Mouse (Mus musculus): ENCODE measurements around the gene Ndufab1. TPM values are rescaled to one million over a fixed set of nuclear protein-coding genes. Genes with fewer than 3 reads are reported as not detected.
"Not testable (repeated sequence)": the region's sequence is repeated elsewhere in the genome, so short reads cannot be mapped to it uniquely, and the experiment has no call there.

Ndufab1 gene
- polyA plus RNA-seq, 1 experiment = 96.8 TPM

DNA sequence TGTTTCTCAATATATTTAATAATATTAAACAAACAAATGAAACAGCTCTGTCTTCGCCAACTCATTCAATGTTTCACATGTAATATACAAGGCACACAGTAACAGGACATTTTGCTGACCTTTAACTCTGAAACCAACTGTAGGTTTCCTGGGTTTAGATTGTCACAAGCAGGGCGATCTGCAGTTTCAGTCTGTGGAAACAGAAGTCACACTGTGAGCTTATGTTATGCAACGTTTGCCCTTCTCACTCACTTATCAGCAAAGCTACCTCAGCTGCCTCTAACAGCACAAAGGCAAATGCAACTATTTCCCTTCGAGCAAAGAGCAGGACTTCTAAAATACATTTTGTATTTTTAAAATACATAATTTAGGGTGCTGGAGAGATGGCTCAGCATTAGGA is 21.8 kb upstream of the Ndufab1 start:
- TF ChIP-seq CTCF (IDR thresholded peaks at IDR 0.05; ENCODE audit: low read depth, low read length) (no peak), POLR2A (IDR thresholded peaks at IDR 0.05; ENCODE audit: borderline replicate concordance, low read depth, low read length) (no peak)
- Histone ChIP-seq H3K4me3 (ENCODE audit: insufficient read depth, low read length) (no peak overlapping the region), H3K27ac (ENCODE audit: insufficient read depth, low read depth, low read length) (no peak overlapping the region), H3K4me1 (ENCODE audit: control insufficient read depth, insufficient read depth, low read length) (no peaks in the 10 kb centered on the region)

DNA sequence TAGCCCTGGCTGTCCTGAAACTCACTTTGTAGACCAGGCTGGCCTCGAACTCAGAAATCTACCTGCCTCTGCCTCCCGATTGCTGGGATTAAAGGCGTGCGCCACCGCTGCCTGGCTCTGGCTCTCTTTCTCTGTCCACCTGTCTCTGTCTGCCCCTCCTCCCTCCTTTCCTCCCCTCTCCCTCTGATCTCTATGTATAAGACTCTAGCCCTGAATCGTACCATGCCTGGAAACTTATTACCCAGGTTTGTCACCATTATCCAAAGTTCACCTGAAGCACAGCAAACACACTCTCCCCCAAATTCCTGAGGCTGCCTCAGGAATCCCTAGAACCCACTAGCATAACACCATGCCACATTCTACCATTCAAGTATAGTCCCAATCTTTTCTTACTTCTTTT is 6.5 kb upstream of the Ndufab1 start:
- Histone ChIP-seq H3K4me3 (ENCODE audit: insufficient read depth, low read length) (no peak overlapping the region), H3K4me1 (ENCODE audit: control insufficient read depth, insufficient read depth, low read length) (no peaks in the 10 kb centered on the region), H3K27ac (ENCODE audit: insufficient read depth, low read depth, low read length) (no peak overlapping the region)
- TF ChIP-seq POLR2A (IDR thresholded peaks at IDR 0.05; ENCODE audit: borderline replicate concordance, low read depth, low read length) (no peak), CTCF (IDR thresholded peaks at IDR 0.05; ENCODE audit: low read depth, low read length) (no peak)

DNA sequence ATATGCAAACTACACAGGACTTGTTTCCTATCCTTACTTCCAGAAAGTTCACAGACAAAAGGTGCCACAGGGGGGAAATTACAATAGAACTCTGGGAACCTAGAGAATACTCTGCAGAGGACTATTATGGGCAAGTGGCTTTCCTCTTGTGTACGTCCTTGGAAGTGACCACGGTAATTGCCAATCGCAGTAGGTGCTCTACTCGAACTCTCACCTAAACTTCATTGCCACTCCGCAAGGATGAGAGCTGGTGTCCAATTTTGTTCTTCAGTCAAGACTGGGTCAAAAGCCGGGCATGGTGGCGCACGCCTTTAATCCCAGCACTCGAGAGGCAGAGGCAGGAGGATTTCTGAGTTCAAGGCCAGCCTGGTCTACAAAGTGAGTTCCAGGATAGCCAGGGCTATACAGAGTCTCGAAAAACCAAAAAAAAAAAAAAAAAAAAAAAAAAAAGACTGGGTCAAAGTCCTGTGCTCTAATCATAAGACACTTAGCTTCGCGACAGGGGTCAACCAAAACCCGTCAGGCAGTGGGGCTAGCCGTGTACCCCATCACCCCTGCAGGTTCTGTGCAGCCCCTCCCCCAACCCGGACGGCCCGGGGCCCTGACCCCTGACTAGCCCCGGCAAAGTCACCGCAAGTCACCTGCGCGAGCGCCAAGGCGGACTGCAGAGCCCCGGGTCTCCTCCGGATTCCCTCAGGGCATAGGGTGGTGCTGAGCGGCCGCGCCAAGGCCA is 506 bp downstream of the Ndufab1 start:
- Histone ChIP-seq H3K27ac (ENCODE audit: insufficient read depth, low read depth, low read length) (peak overlapping the region; percentile 37), H3K4me3 (ENCODE audit: insufficient read depth, low read length) (peak overlapping the region; percentile 70)
- H3K4me1 ChIP-seq (ENCODE audit: control insufficient read depth, insufficient read depth, low read length) = not testable (repeated sequence)

DNA sequence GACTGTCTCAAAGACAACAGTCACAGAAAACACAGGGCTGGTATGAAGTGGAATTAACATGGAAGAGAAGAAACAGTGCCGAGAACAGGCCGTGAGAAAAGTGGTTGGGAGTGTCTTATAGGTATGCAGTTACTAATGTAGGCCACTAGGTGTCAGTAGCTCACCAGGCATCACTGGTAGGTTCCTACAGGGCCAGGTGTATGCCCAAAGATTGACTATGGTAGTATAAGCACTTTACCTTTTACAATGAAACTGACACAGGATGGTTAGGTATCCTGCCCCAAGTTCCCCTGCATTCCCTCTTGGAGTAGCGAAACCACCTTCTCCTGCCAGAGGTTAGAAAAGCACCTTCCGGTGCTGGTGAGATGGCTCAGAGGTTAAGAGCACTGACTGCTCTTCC is 2.5 kb downstream of the Ndufab1 start:
- Histone ChIP-seq H3K27ac (ENCODE audit: insufficient read depth, low read depth, low read length) (no peak overlapping the region), H3K4me3 (ENCODE audit: insufficient read depth, low read length) (no peak overlapping the region), H3K4me1 (ENCODE audit: control insufficient read depth, insufficient read depth, low read length) (peaks cover 6% of the 10 kb centered on the region; the same call in 1 of the 2 replicates)
- TF ChIP-seq POLR2A (IDR thresholded peaks at IDR 0.05; ENCODE audit: borderline replicate concordance, low read depth, low read length) (no peak), CTCF (IDR thresholded peaks at IDR 0.05; ENCODE audit: low read depth, low read length) (0 out of 2 replicates have a peak, but pooled peaks have one; percentile 20)

DNA sequence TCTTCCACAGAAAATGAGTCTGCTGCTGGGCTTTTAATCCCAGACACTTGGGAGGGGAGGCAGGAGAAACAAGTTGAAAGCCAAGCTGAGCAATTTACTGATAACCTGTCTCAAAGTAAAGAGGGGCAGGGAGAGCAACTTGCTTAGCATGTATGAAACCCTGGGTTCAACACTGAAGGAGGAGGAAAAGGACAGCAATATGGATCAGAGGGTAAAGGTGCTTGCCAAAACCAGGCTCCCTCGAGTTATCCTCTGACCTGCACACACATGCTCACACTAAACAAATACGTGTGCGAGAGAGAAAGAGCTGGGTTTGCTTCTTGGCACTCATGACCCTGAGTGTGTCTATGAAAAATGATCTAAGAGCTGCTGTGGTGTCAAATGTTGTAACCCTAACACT is 3.7 kb downstream of the Ndufab1 start:
- Histone ChIP-seq H3K4me1 (ENCODE audit: control insufficient read depth, insufficient read depth, low read length) (peaks cover 6% of the 10 kb centered on the region; the same call in 1 of the 2 replicates), H3K27ac (ENCODE audit: insufficient read depth, low read depth, low read length) (no peak overlapping the region), H3K4me3 (ENCODE audit: insufficient read depth, low read length) (no peak overlapping the region)
- TF ChIP-seq CTCF (IDR thresholded peaks at IDR 0.05; ENCODE audit: low read depth, low read length) (no peak), POLR2A (IDR thresholded peaks at IDR 0.05; ENCODE audit: borderline replicate concordance, low read depth, low read length) (no peak)

DNA sequence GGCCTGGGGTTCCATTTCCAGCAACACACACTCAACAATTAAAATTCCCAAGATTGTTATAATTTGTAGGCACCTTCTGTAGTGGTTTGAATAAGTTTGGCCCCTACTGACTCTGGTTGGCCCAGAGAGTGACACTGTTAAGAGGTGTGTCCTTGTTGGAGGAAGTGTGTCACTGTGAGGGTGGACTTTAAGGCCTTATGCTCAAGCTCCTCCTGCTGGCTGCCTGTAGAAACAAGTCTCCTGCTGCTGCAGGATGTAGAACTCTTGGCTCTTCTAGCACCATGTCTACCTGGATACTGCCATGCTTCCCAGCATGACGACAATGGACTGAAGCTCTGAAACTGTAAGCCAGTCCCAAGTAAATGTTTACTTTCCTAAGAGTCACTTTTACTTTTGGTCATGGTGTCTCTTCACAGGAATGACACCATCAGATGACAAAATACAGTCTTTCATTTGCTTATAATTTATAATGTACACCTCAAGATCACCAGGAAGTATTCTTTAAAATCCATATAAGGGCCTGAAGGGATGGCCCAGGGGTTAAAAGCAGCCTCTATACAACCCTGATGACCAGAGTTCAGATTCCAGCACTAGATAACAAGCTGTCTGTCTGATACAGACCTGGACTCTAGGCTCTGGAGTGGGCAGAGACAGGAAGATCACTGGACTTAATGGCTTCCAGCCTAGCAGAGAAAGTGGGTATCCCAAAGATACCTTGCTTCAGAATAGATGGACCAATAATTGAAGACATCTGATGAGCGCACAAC is 6.9 kb downstream of the Ndufab1 start:
- 0 out of 2 replicates have a peak, but pooled peaks have one; percentile 10 for TF ChIP-seq CTCF (IDR thresholded peaks at IDR 0.05; ENCODE audit: low read depth, low read length)
- TF ChIP-seq POLR2A (IDR thresholded peaks at IDR 0.05; ENCODE audit: borderline replicate concordance, low read depth, low read length) = no peak
- peaks cover under 1% of the 10 kb centered on the region; the same call in 1 of the 2 replicates for H3K4me1 ChIP-seq (ENCODE audit: control insufficient read depth, insufficient read depth, low read length)
- H3K27ac ChIP-seq (ENCODE audit: insufficient read depth, low read depth, low read length) = no peak overlapping the region
- no peak overlapping the region for H3K4me3 ChIP-seq (ENCODE audit: insufficient read depth, low read length)

DNA sequence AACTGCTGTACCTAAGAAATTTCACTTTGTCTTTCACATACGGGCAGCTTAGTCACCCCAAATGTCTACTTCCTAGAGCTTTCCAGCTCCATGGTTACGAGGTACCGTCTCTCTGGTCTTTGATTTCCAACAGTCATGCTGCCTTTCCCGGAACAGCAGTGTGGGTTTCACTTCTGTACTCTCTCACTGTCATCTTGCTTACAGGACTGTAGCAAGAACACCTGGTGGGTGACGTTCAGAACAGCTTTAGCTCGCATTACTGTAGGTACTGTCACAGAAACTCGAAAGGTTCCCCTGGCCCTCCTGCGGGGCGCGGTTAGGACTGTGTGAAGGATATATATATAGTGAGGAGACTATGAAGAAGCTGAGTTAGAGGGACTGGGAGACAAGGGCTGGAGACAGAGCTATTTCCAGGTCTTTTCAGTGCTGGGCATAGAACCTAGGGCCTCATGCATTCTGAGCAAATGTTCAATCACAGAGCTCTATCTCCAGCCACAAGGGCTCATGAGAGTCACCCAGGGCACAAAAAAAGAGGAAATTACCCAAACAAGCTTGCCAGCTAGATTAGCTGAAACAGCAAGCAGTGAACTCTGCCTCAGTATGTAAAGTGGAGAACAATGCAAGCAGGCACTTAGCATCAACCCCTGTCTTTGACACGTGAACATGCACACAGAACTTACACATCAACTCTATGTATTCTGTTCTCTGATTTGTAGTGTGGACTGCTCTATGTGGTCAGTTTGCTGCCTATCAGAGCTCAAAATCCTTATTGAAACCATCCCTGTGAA is 14.3 kb downstream of the Ndufab1 start:
- TF ChIP-seq POLR2A (IDR thresholded peaks at IDR 0.05; ENCODE audit: borderline replicate concordance, low read depth, low read length) (no peak), CTCF (IDR thresholded peaks at IDR 0.05; ENCODE audit: low read depth, low read length) (no peak)
- H3K4me3 ChIP-seq (ENCODE audit: insufficient read depth, low read length) = no peak overlapping the region
- peak overlapping the region; percentile 54 for H3K27ac ChIP-seq (ENCODE audit: insufficient read depth, low read depth, low read length)
- H3K4me1 ChIP-seq (ENCODE audit: control insufficient read depth, insufficient read depth, low read length) = peaks cover 19% of the 10 kb centered on the region

DNA sequence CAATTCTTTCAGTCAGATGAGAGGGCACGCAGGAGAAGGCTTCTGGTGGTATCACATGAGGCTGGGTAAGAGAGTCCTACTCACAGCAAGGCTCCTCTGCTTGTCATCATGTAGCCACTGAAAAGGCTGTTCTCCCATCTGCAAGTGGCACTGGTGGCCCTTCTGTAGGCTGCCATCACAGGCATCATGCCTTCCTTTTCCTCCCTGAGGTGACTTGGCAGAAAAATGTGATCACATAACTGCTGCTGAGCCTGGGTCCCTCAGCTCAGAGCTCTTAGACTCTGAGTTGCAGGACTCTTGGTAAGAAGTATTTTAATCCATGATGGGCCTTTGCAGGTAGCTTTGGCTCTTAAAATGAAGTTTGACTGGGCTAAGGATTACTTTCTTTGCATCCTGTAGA is 20.6 kb downstream of the Ndufab1 start:
- H3K27ac ChIP-seq (ENCODE audit: insufficient read depth, low read depth, low read length) = no peak overlapping the region
- TF ChIP-seq POLR2A (IDR thresholded peaks at IDR 0.05; ENCODE audit: borderline replicate concordance, low read depth, low read length) (no peak), CTCF (IDR thresholded peaks at IDR 0.05; ENCODE audit: low read depth, low read length) (no peak)
- H3K4me3 ChIP-seq (ENCODE audit: insufficient read depth, low read length) = no peak overlapping the region
- peaks cover 2% of the 10 kb centered on the region; the same call in 1 of the 2 replicates for H3K4me1 ChIP-seq (ENCODE audit: control insufficient read depth, insufficient read depth, low read length)

DNA sequence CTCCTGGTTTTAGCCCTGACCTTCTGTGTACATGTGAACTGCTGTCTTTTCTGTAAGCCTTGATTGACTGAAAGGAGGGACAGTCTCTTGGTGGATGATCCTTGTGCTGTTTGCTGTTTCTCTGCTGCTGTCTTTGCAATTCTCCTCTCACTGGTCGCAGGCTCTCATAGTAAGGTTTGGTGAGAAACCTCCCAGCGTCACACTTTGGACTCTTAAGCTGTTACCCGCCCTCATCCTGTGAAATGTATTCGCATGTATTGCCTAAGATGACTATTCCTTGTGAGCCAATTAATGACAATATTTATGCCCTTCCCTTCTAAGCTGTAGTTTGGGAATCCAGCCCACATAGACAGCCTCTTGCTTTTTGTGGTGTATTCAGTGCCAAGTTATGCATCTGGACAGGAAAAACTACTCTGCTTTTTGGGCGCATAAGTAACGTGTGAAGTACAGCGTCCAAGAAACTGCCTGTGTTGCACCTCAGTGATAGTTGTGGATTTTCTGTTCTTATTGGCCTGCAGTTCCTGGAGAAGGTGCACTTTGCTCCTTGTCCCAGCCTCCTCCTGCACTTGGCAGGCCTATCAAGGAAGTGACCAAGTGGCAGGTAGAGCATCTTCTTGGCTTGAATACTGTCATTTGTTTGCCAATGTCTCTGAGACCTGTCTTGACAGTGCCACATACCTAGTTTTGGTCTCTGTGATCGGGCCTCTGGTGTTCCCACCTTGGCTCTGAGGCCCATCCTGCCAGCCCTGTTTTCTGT is 21.7 kb downstream of the Ndufab1 start:
- no peak for TF ChIP-seq CTCF (IDR thresholded peaks at IDR 0.05; ENCODE audit: low read depth, low read length)
- no peak for TF ChIP-seq POLR2A (IDR thresholded peaks at IDR 0.05; ENCODE audit: borderline replicate concordance, low read depth, low read length)
- Histone ChIP-seq H3K4me1 (ENCODE audit: control insufficient read depth, insufficient read depth, low read length) (peaks cover 2% of the 10 kb centered on the region; the same call in 1 of the 2 replicates), H3K4me3 (ENCODE audit: insufficient read depth, low read length) (no peak overlapping the region), H3K27ac (ENCODE audit: insufficient read depth, low read depth, low read length) (no peak overlapping the region)
